Mouse (Mus musculus) CH12.LX (cell line): Measurements from ENCODE around the gene Atr. TPM values are rescaled to one million over a fixed set of nuclear protein-coding genes. Genes with fewer than 3 reads are reported as not detected.
A peak's percentile ranks its signal among the peaks of the same experiment; 100 is the strongest.

Experiments used
- DNase-seq: peaks from one replicate; pipeline ENCODE4 v3.0.0-alpha.2; 2013; ENCODE audit errors: extremely low read depth
- H3K27ac ChIP-seq: 2 replicates; pipeline ENCODE4 v1.5.1; 2012; ENCODE audit warnings: low read depth, mild to moderate bottlenecking, control low read depth, moderate library complexity; ENCODE audit not compliant: insufficient read depth
- H3K27me3 ChIP-seq: replicated peaks from 2 replicates; pipeline ENCODE3; 2012; ENCODE audit warnings: inconsistent platforms
- H3K36me3 ChIP-seq, 2 experiments: replicated peaks in 1 of 2; 2 replicates each; pipeline versions ENCODE3 to v1.6.1; 2012; ENCODE audit warnings: inconsistent platforms in 1 of 2, low read length in 1 of 2, mild to moderate bottlenecking in 1 of 2, mixed read lengths in 1 of 2, moderate library complexity in 1 of 2; ENCODE audit not compliant: control insufficient read depth in 1 of 2, insufficient read depth in 1 of 2
- H3K4me1 ChIP-seq, 2 experiments: 2 replicates each; pipeline ENCODE4 v1.6.1; 2012; ENCODE audit warnings: inconsistent platforms in 1 of 2, moderate library complexity in 1 of 2; ENCODE audit not compliant: insufficient read depth in 2 of 2, control insufficient read depth in 1 of 2
- H3K4me2 ChIP-seq: 2 replicates; pipeline ENCODE4 v1.6.1; 2012; ENCODE audit warnings: low read depth, mild to moderate bottlenecking, control low read depth; ENCODE audit not compliant: poor library complexity, insufficient read depth, severe bottlenecking
- H3K4me3 ChIP-seq, 3 experiments: fragments of 150-350 bp in 1 of 3; sonication (generic) in 1 of 3; replicated peaks in 1 of 3; 2 replicates each; pipeline versions ENCODE3 to v1.5.1; 2011 to 2012; ENCODE audit warnings: low read depth in 2 of 3, low read length in 2 of 3, mild to moderate bottlenecking in 2 of 3, moderate library complexity in 2 of 3, control low read depth in 1 of 3, improper control_type of control experiment in 1 of 3, inconsistent platforms in 1 of 3, mixed read lengths in 1 of 3; ENCODE audit not compliant: poor library complexity in 1 of 3
- H3K79me2 ChIP-seq: replicated peaks from 2 replicates; pipeline ENCODE4 v1.6.1; 2012; ENCODE audit warnings: mild to moderate bottlenecking, moderate library complexity; ENCODE audit not compliant: control insufficient read depth, poor library complexity, insufficient read depth, severe bottlenecking; ENCODE audit errors: extremely low read depth
- H3K9ac ChIP-seq: 2 replicates; pipeline ENCODE4 v1.6.1; 2012; ENCODE audit warnings: low read depth, mild to moderate bottlenecking, control low read depth, moderate library complexity; ENCODE audit not compliant: insufficient read depth
- H3K9me3 ChIP-seq: replicated peaks from 2 replicates; pipeline ENCODE3; 2012; ENCODE audit warnings: low read length, inconsistent platforms, mixed read lengths
- BHLHE40 ChIP-seq: IDR thresholded peaks from 2 replicates; pipeline ENCODE4 v1.6.1; 2011; ENCODE audit warnings: mild to moderate bottlenecking, low read depth, low read length, improper control_type of control experiment
- CHD1 ChIP-seq: IDR thresholded peaks from 2 replicates; pipeline ENCODE4 v1.6.1; 2012; ENCODE audit warnings: low read depth, low read length, improper control_type of control experiment, inconsistent platforms
- CHD2 ChIP-seq: IDR thresholded peaks from 2 replicates; pipeline ENCODE4 v1.6.1; 2011; ENCODE audit warnings: low read length, improper control_type of control experiment
- CTCF ChIP-seq, 2 experiments: IDR thresholded peaks in 1 of 2; conservative IDR thresholded peaks in 1 of 2; 2 replicates each; pipeline ENCODE4 v1.5.1; 2011 to 2012; ENCODE audit warnings: low read depth in 2 of 2, low read length in 2 of 2, improper control_type of control experiment in 1 of 2, inconsistent platforms in 1 of 2, mild to moderate bottlenecking in 1 of 2, moderate library complexity in 1 of 2
- E2F4 ChIP-seq: IDR thresholded peaks from 2 replicates; pipeline ENCODE4 v1.6.1; 2011; ENCODE audit warnings: low read depth, low read length, improper control_type of control experiment; ENCODE audit not compliant: insufficient replicate concordance
- ELF1 ChIP-seq: IDR thresholded peaks from 2 replicates; pipeline ENCODE4 v1.6.1; 2014; ENCODE audit warnings: low read depth, mild to moderate bottlenecking, inconsistent platforms, low read length, improper control_type of control experiment
- EP300 ChIP-seq: IDR thresholded peaks from 2 replicates; pipeline ENCODE4 v1.6.1; 2011; ENCODE audit warnings: low read length, improper control_type of control experiment
- ETS1 ChIP-seq: conservative IDR thresholded peaks from 2 replicates; pipeline ENCODE4 v1.6.1; 2012; ENCODE audit warnings: low read depth, mild to moderate bottlenecking, inconsistent platforms, low read length, improper control_type of control experiment, moderate library complexity
- GABPA ChIP-seq: IDR thresholded peaks from 2 replicates; pipeline ENCODE4 v1.6.1; 2012; ENCODE audit warnings: low read depth, low read length, improper control_type of control experiment, inconsistent platforms; ENCODE audit not compliant: insufficient replicate concordance
- HCFC1 ChIP-seq: IDR thresholded peaks from 2 replicates; pipeline ENCODE4 v1.6.1; 2012; ENCODE audit warnings: low read depth, mild to moderate bottlenecking, inconsistent platforms, low read length, improper control_type of control experiment
- IRF4 ChIP-seq: IDR thresholded peaks from 2 replicates; pipeline ENCODE4 v1.6.1; 2014; ENCODE audit warnings: low read depth, mild to moderate bottlenecking, inconsistent platforms, low read length, improper control_type of control experiment
- JUN ChIP-seq: IDR thresholded peaks from 2 replicates; pipeline ENCODE4 v1.6.1; 2011; ENCODE audit warnings: low read depth, mild to moderate bottlenecking, low read length, improper control_type of control experiment, moderate library complexity; ENCODE audit not compliant: insufficient read depth
- JUND ChIP-seq: conservative IDR thresholded peaks from 2 replicates; pipeline ENCODE4 v1.6.1; 2011; ENCODE audit warnings: low read depth, low read length, improper control_type of control experiment
- KAT2A ChIP-seq: IDR thresholded peaks from 2 replicates; pipeline ENCODE4 v1.6.1; 2012; ENCODE audit warnings: low read length, improper control_type of control experiment, inconsistent platforms; ENCODE audit not compliant: insufficient replicate concordance
- MAFK ChIP-seq: IDR thresholded peaks from 2 replicates; pipeline ENCODE4 v1.6.1; 2011; ENCODE audit warnings: low read length, improper control_type of control experiment; ENCODE audit not compliant: insufficient replicate concordance
- MAX ChIP-seq: IDR thresholded peaks from 2 replicates; pipeline ENCODE4 v1.6.1; 2011; ENCODE audit warnings: low read length, improper control_type of control experiment
- MAZ ChIP-seq: IDR thresholded peaks from 2 replicates; pipeline ENCODE4 v1.6.1; 2012; ENCODE audit warnings: low read depth, mild to moderate bottlenecking, inconsistent platforms, low read length, improper control_type of control experiment, moderate library complexity
- MEF2A ChIP-seq: IDR thresholded peaks from 2 replicates; pipeline ENCODE4 v1.6.1; 2014; ENCODE audit warnings: low read depth, mild to moderate bottlenecking, inconsistent platforms, low read length, improper control_type of control experiment, borderline replicate concordance
- MXI1 ChIP-seq: IDR thresholded peaks from 2 replicates; pipeline ENCODE4 v1.6.1; 2011; ENCODE audit warnings: mild to moderate bottlenecking, low read depth, low read length, improper control_type of control experiment
- MYC ChIP-seq: IDR thresholded peaks from 2 replicates; pipeline ENCODE4 v1.6.1; 2011; ENCODE audit warnings: low read depth, mild to moderate bottlenecking, improper control_type of control experiment, low read length
- NELFE ChIP-seq: IDR thresholded peaks from 2 replicates; pipeline ENCODE4 v1.6.1; 2011; ENCODE audit warnings: low read depth, low read length, improper control_type of control experiment
- NRF1 ChIP-seq: IDR thresholded peaks from 2 replicates; pipeline ENCODE4 v1.6.1; 2014; ENCODE audit warnings: low read depth, mild to moderate bottlenecking, inconsistent platforms, low read length, improper control_type of control experiment, moderate library complexity
- PAX5 ChIP-seq: IDR thresholded peaks from 2 replicates; pipeline ENCODE4 v1.6.1; 2012; ENCODE audit warnings: low read length, inconsistent platforms, mixed read lengths
- POLR2A ChIP-seq: IDR thresholded peaks from 2 replicates; pipeline ENCODE4 v1.6.1; 2011; ENCODE audit warnings: low read depth, mild to moderate bottlenecking, improper control_type of control experiment, low read length
- POLR2AphosphoS2 ChIP-seq: IDR thresholded peaks from 2 replicates; pipeline ENCODE4 v1.6.1; 2011; ENCODE audit warnings: low read depth, low read length, improper control_type of control experiment
- RAD21 ChIP-seq: IDR thresholded peaks from 2 replicates; pipeline ENCODE4 v1.6.1; 2011; ENCODE audit warnings: low read depth, mild to moderate bottlenecking, low read length, improper control_type of control experiment, moderate library complexity
- RCOR1 ChIP-seq: conservative IDR thresholded peaks from 2 replicates; pipeline ENCODE4 v1.6.1; 2012; ENCODE audit warnings: low read depth, mild to moderate bottlenecking, inconsistent platforms, low read length, improper control_type of control experiment
- SIN3A ChIP-seq: IDR thresholded peaks from 2 replicates; pipeline ENCODE4 v1.6.1; 2012; ENCODE audit warnings: low read length, improper control_type of control experiment, inconsistent platforms
- SMC3 ChIP-seq: IDR thresholded peaks from 2 replicates; pipeline ENCODE4 v1.6.1; 2011; ENCODE audit warnings: low read depth, low read length, improper control_type of control experiment
- TBP ChIP-seq: conservative IDR thresholded peaks from 2 replicates; pipeline ENCODE4 v1.6.1; 2011; ENCODE audit warnings: low read depth, low read length, improper control_type of control experiment
- TCF12 ChIP-seq: IDR thresholded peaks from 2 replicates; pipeline ENCODE4 v1.6.1; 2014; ENCODE audit warnings: low read depth, mild to moderate bottlenecking, inconsistent platforms, low read length, improper control_type of control experiment
- UBTF ChIP-seq: IDR thresholded peaks from 2 replicates; pipeline ENCODE4 v1.6.1; 2012; ENCODE audit warnings: low read depth, mild to moderate bottlenecking, inconsistent platforms, low read length, improper control_type of control experiment, moderate library complexity
- USF1 ChIP-seq: IDR thresholded peaks from 2 replicates; pipeline ENCODE4 v1.6.1; 2014; ENCODE audit warnings: low read depth, mild to moderate bottlenecking, inconsistent platforms, low read length, improper control_type of control experiment
- USF2 ChIP-seq: conservative IDR thresholded peaks from 2 replicates; pipeline ENCODE4 v1.6.1; 2011; ENCODE audit warnings: low read depth, low read length, improper control_type of control experiment
- ZC3H11A ChIP-seq: IDR thresholded peaks from 2 replicates; pipeline ENCODE4 v1.6.1; 2012; ENCODE audit warnings: low read depth, mild to moderate bottlenecking, inconsistent platforms, low read length, improper control_type of control experiment
- ZKSCAN1 ChIP-seq: IDR thresholded peaks from 2 replicates; pipeline ENCODE4 v1.6.1; 2012; ENCODE audit warnings: low read depth, inconsistent platforms, low read length, improper control_type of control experiment, borderline replicate concordance
- ZMIZ1 ChIP-seq: IDR thresholded peaks from 2 replicates; pipeline ENCODE4 v1.6.1; 2012; ENCODE audit warnings: low read depth, mild to moderate bottlenecking, inconsistent platforms, low read length, improper control_type of control experiment
- ZNF384 ChIP-seq: IDR thresholded peaks from 2 replicates; pipeline ENCODE4 v1.6.1; 2012; ENCODE audit warnings: low read depth, low read length, improper control_type of control experiment, inconsistent platforms
- dilution Hi-C: fragments of 300-500 bp; cut with MboI; formaldehyde crosslinking; loops from 2 replicates; pipeline ENCODE4 v1.14.3; 2020; ENCODE audit warnings: low sequenced_read_pairs; ENCODE audit not compliant: extremely low pct_unique_long_range_greater_than_20kb, extremely low pct_ligation_motif_present
- in situ Hi-C: fragments of 300-500 bp; cut with MboI; formaldehyde crosslinking; loops from 3 replicates; pipeline ENCODE4 v1.14.3; 2019; ENCODE audit warnings: low sequenced_read_pairs, low pct_ligation_motif_present, low pct_unique_long_range_greater_than_20kb, mixed read lengths
- polyA plus RNA-seq: library from polyadenylated mRNA; unstranded; fragments of >175 nt; gene quantifications from 2 replicates; pipeline ENCODE4 v1.2.1, GENCODE M21; 2012; ENCODE audit warnings: low read depth; ENCODE audit not compliant: insufficient read length
- total RNA-seq, 2 experiments: library from RNA; depleted of rRNA; stranded (reverse); fragments of 300-350 nt in 1 of 2; fragments of >200 nt in 1 of 2; gene quantifications; 2 replicates each; pipeline ENCODE4 v1.2.3; 2012 to 2014

Gene Atr
- total RNA-seq (2012; rRNA removed) (21.7 and 23.3 TPM in 2 replicates), total RNA-seq (2014; rRNA removed) (37.4 and 43.8 TPM in 2 replicates), polyA plus RNA-seq (16.5 and 18.5 TPM in 2 replicates)

DNA sequence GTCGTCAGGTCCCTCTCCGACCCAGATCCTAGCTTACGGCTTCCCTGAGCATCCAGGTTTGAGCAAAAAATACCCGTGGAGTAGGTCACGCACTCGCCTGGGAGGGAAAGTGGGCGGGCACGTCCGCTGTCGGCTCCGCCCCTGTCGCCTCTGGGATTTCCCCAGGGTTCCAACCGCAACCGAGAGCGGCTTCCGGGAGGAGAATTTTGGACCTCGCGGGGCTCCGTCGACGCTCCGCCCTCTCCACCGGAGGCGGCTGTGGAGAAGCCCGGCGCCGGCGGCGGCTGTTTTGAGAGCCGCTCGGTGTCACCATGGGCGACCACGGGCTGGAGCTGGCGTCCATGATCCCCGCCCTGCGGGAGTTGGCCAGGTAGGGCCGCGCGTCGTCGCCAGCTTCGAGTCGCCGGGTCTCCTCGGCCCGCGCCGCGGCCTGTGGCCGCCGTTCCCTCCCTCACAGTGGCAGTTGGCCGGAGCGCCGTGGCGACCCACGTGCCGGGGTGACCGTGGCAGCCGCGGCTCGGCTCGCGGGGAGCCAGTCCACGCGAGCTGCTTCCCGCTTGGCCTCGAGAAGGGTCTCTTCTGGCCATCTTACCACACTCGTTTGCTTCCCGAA is at the start of gene Atr:
Gene Atr, plus strand, starts transcription at position 184 of the 613 bp plus-strand sequence.
- no peaks in the 10 kb centered on the region for H3K27me3 ChIP-seq
- dilution Hi-C loops, result no loop called here
- no peaks in the 10 kb centered on the region; the same call in 1 of the 2 replicates for H3K79me2 ChIP-seq
- peak within 1 kb of the TSS; percentile 83 to 95 (median 87) for H3K4me3 ChIP-seq
- H3K36me3 ChIP-seq, result peaks cover 0 to 13% of the 10 kb centered on the region in 2 experiments
- in situ Hi-C loops, result loop anchor here (10.0 kb wide), 1 partner anchor 323 kb away; no protein-coding TSS in a partner anchor
- peaks cover 4 to 24% of the 10 kb centered on the region in 2 experiments; a peak in 2 of 4 replicates for H3K4me1 ChIP-seq
- H3K27ac ChIP-seq, result peak within 1 kb of the TSS; percentile 35
- peak within 1 kb of the TSS; percentile 72; the same call in 1 of the 2 replicates for H3K4me2 ChIP-seq
- peak; percentile 91 for DNase-seq
- H3K9ac ChIP-seq, result peak within 1 kb of the TSS; percentile 75
- TF ChIP-seq ZKSCAN1, result no peak
- no peak for TF ChIP-seq JUND
- no peak for TF ChIP-seq JUN
- TF ChIP-seq KAT2A, result peak; percentile 73; the same call in 1 of the 2 replicates
- peak; percentile 28; the same call in 1 of the 2 replicates for TF ChIP-seq POLR2AphosphoS2
- TF ChIP-seq NRF1, result 0 out of 2 replicates have a peak, but pooled peaks have one; percentile 40
- no peak for TF ChIP-seq USF2
- no peak for TF ChIP-seq RCOR1
- TF ChIP-seq HCFC1, result peak; percentile 85
- no peak for TF ChIP-seq CTCF (conservative IDR thresholded peaks at IDR 0.05 in 1 of 2, IDR thresholded peaks at IDR 0.05 in 1 of 2; ENCODE audit: low read depth in 2 of 2, low read length in 2 of 2)
- no peak for TF ChIP-seq MAFK
- peak; percentile 64; the same call in 1 of the 2 replicates for TF ChIP-seq ETS1
- 0 out of 2 replicates have a peak, but pooled peaks have one; percentile 28 for TF ChIP-seq E2F4
- TF ChIP-seq CHD2, result peak; percentile 32; the same call in 1 of the 2 replicates
- no peak for TF ChIP-seq RAD21
- TF ChIP-seq MAX, result peak; percentile 63
- no peak for TF ChIP-seq SMC3
- TF ChIP-seq POLR2A, result peak; percentile 93
- TF ChIP-seq MYC, result peak; percentile 15; the same call in 1 of the 2 replicates
- TF ChIP-seq ZNF384, result no peak
- peak; percentile 77 for TF ChIP-seq MEF2A
- TF ChIP-seq ZC3H11A, result no peak
- no peak for TF ChIP-seq GABPA
- no peak for TF ChIP-seq EP300
- no peak for TF ChIP-seq ZMIZ1
- TF ChIP-seq IRF4, result peak; percentile 84; the same call in 1 of the 2 replicates
- peak; percentile 92; the same call in 1 of the 2 replicates for TF ChIP-seq SIN3A
- peak; percentile 54; the same call in 1 of the 2 replicates for TF ChIP-seq CHD1
- 0 out of 2 replicates have a peak, but pooled peaks have one; percentile 51 for TF ChIP-seq UBTF
- TF ChIP-seq BHLHE40, result peak; percentile 33
- no peak for TF ChIP-seq TBP
- peak; percentile 96 for TF ChIP-seq MXI1
- TF ChIP-seq NELFE, result peak; percentile 77
- TF ChIP-seq TCF12, result peak; percentile 78
- TF ChIP-seq PAX5, result no peak
- peak; percentile 98 for TF ChIP-seq ELF1
- no peak for TF ChIP-seq USF1
- 0 out of 2 replicates have a peak, but pooled peaks have one; percentile 57 for TF ChIP-seq MAZ
- TF ChIP-seq, all 38 proteins: peak for 21
- peaks cover 6% of the 10 kb centered on the region for H3K9me3 ChIP-seq
